10 mouse cellular contexts compared by ENCODE assay signal in the genomic region with DNA sequence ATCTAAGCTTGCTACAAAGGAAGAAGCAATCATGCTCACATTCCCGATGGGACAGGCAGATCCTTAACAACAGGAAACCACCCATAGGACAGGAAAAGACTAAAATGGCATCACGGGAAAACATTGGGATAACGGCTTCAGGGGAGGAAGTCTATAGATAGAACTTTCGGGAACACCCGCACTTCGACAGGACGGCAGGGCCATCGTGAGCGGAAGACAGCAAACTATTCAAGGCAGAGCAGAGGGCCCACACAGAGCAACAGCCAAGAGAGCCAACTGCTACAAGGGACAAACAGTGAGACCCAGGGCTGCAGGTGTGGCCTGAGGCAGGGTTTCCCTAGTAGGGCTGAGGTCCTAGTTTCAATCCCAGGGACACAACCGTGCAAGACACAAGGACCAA. TPM values are rescaled to one million over a fixed set of nuclear protein-coding genes. Genes with fewer than 3 reads are reported as not detected.
A peak's percentile ranks its signal among the peaks of the same experiment; 100 is the strongest.
DNase-seq lines count a peak whose midpoint lies in the region; ATAC-seq and TF ChIP-seq lines count a peak whose summit lies in the region.
"Had no signal": no experiment of that assay in that cellular context is flagged by ENCODE, and none has a peak within 500 bp of the region (broad histone marks: within the 10 kb centered on the region; RNA-seq: fewer than 3 reads in every experiment).

No protein-coding gene starts in this region.

- no peak overlapping the region for H3K4me3 ChIP-seq in embryonic facial prominence, embryonic 10.5 days
- H3K4me3 ChIP-seq in lung, embryonic 14.5 days (ENCODE audit: low read depth, low read length): no peak overlapping the region
- H3K4me3 ChIP-seq in hindbrain, embryonic 16.5 days (ENCODE audit: low read length): no peak overlapping the region
- H3K4me3 ChIP-seq: liver, embryonic 15.5 days had no signal

- no peaks in the 10 kb centered on the region for H3K27me3 ChIP-seq in embryonic facial prominence, embryonic 10.5 days (replicated peaks; ENCODE audit: low read depth, poor library complexity, severe bottlenecking)
- no peaks in the 10 kb centered on the region for H3K27me3 ChIP-seq in lung, embryonic 14.5 days (ENCODE audit: insufficient read depth, low read length)
- H3K27me3 ChIP-seq in hindbrain, embryonic 16.5 days (replicated peaks; ENCODE audit: control insufficient read depth, insufficient read depth, low read length): no peaks in the 10 kb centered on the region
- H3K27me3 ChIP-seq: liver, embryonic 15.5 days had no signal

- no peaks in the 10 kb centered on the region for H3K9me3 ChIP-seq in embryonic facial prominence, embryonic 10.5 days
- H3K9me3 ChIP-seq in lung, embryonic 14.5 days (ENCODE audit: low read depth, low read length): no peaks in the 10 kb centered on the region
- H3K9me3 ChIP-seq in hindbrain, embryonic 16.5 days (ENCODE audit: control insufficient read depth, low read length): no peaks in the 10 kb centered on the region
- H3K9me3 ChIP-seq: liver, embryonic 15.5 days had no signal

- H3K4me1 ChIP-seq in embryonic facial prominence, embryonic 10.5 days: peaks cover 32% of the 10 kb centered on the region
- 0 out of 2 replicates have a peak, but pooled peaks cover 6% of the 10 kb centered on the region for H3K4me1 ChIP-seq in lung, embryonic 14.5 days (ENCODE audit: insufficient read depth)
- H3K4me1 ChIP-seq in hindbrain, embryonic 16.5 days (ENCODE audit: control insufficient read depth, insufficient read depth, low read depth, low read length): no peaks in the 10 kb centered on the region

- peaks cover 24% of the 10 kb centered on the region for H3K36me3 ChIP-seq in embryonic facial prominence, embryonic 10.5 days (replicated peaks)
- H3K36me3 ChIP-seq in lung, embryonic 14.5 days (ENCODE audit: insufficient read depth): peaks cover 23% of the 10 kb centered on the region
- H3K36me3 ChIP-seq in hindbrain, embryonic 16.5 days (ENCODE audit: control insufficient read depth, insufficient read depth, low read length): no peaks in the 10 kb centered on the region

- no peak for TF ChIP-seq CTCF in lung, embryonic 14.5 days (IDR thresholded peaks at IDR 0.05; ENCODE audit: low read depth)

- DNase-seq in adrenal gland, postnatal 14 days: peak; percentile 42
- no peak for DNase-seq in adrenal gland, postnatal 10 days
- no peak for DNase-seq in embryonic facial prominence, embryonic 10.5 days (ENCODE audit: low spot score)
- peak; percentile 38 to 46 for DNase-seq in heart, postnatal 36 days
- DNase-seq in lung, embryonic 14.5 days: peak; percentile 47
- DNase-seq in thymus, postnatal 25 days: no peak
- DNase-seq in spleen, adult 12 weeks (ENCODE audit: low spot score): no peak
- DNase-seq: layer of hippocampus, adult 9-11 months had no signal

- peak overlapping the region; percentile 40; the same call in 1 of the 2 replicates for H3K27ac ChIP-seq in embryonic facial prominence, embryonic 10.5 days (replicated peaks)
- peak overlapping the region; percentile 69; the same call in 1 of the 2 replicates for H3K27ac ChIP-seq in lung, embryonic 14.5 days (ENCODE audit: low read depth)
- no peak overlapping the region for H3K27ac ChIP-seq in hindbrain, embryonic 16.5 days (ENCODE audit: low read depth, low read length)
- H3K27ac ChIP-seq: liver, embryonic 15.5 days had no signal

- H3K9ac ChIP-seq in lung, embryonic 14.5 days: no peak overlapping the region
- H3K9ac ChIP-seq in hindbrain, embryonic 16.5 days (ENCODE audit: low read depth, low read length): no peak overlapping the region
- H3K9ac ChIP-seq: liver, embryonic 15.5 days had no signal

- intact Hi-C loops in heart, postnatal 36 days (cut with DNase I): loop anchor here (2.0 kb wide), 1 partner anchor 41 kb away; a partner anchor contains a TSS

- WGBS in embryonic facial prominence, embryonic 10.5 days: 77% methylated on average over 10 of the region's 10 CpGs
- WGBS in lung, embryonic 14.5 days: 67% methylated on average over 10 of the region's 10 CpGs
- 91% methylated on average over 10 of the region's 10 CpGs for WGBS in hindbrain, embryonic 16.5 days

- ATAC-seq in lung, embryonic 14.5 days (ENCODE audit: insufficient read depth): no peak
- no peak for ATAC-seq in hindbrain, embryonic 16.5 days

- H3K4me2 ChIP-seq in lung, embryonic 14.5 days: no peak overlapping the region
- H3K4me2 ChIP-seq in hindbrain, embryonic 16.5 days (ENCODE audit: low read length): no peak overlapping the region
- H3K4me2 ChIP-seq: liver, embryonic 15.5 days had no signal

RNA-seq across cellular contexts. Expression of a gene that starts 40.4 kb away (rescaled TPM):
- total RNA-seq in adrenal gland, postnatal 14 days (2021): 18.5 and 18.8 TPM in 2 replicates
- 10 to 100 TPM; 17.0 to 18.3 TPM for total RNA-seq in adrenal gland, postnatal 10 days (2021)
- 10.4 and 11.6 TPM in 2 replicates for polyA plus RNA-seq in embryonic facial prominence, embryonic 10.5 days (2016; fragmentation: Nextera tagmentation; extraction: Ambion mirVana)
- 10 to 100 TPM in 1 of 2 experiments, 1 to 10 TPM in 1; 10.0 to 10.8 TPM for total RNA-seq in heart, postnatal 36 days (2021)
- polyA plus RNA-seq in lung, embryonic 14.5 days (2014; fragmentation: Nextera tagmentation; extraction: Ambion mirVana): 19.3 and 19.9 TPM in 2 replicates
- 4.5 and 6.2 TPM in 2 replicates for polyA plus RNA-seq in hindbrain, embryonic 16.5 days (2015; fragmentation: Nextera tagmentation; extraction: Ambion mirVana)

RNA-seq across cellular contexts. Expression of a gene that starts 40.8 kb away (rescaled TPM):
- 137 and 144 TPM in 2 replicates for total RNA-seq in adrenal gland, postnatal 14 days (2021)
- 100 to 1,000 TPM; 145 to 159 TPM for total RNA-seq in adrenal gland, postnatal 10 days (2021)
- 135 and 141 TPM in 2 replicates for polyA plus RNA-seq in embryonic facial prominence, embryonic 10.5 days (2016; fragmentation: Nextera tagmentation; extraction: Ambion mirVana)
- total RNA-seq in heart, postnatal 36 days (2021): 10 to 100 TPM; 69.4 to 72.8 TPM
- 123 and 127 TPM in 2 replicates for polyA plus RNA-seq in lung, embryonic 14.5 days (2014; fragmentation: Nextera tagmentation; extraction: Ambion mirVana)
- 96.0 and 105 TPM in 2 replicates for polyA plus RNA-seq in hindbrain, embryonic 16.5 days (2015; fragmentation: Nextera tagmentation; extraction: Ambion mirVana)

Comparison
In these comparisons a context has a peak if more than half of its experiments do, and no peak if none do; other contexts are left out.
1. DNase-seq: peak in adrenal gland, postnatal 14 days (single experiment), heart, postnatal 36 days (2 of 2) and lung, embryonic 14.5 days (single experiment); none in adrenal gland, postnatal 10 days (single experiment), embryonic facial prominence, embryonic 10.5 days (single experiment), thymus, postnatal 25 days (single experiment) and spleen, adult 12 weeks (single experiment).